Mouse (Mus musculus): Measurements from ENCODE around the gene Cacnb3.

GRCm38 (mm10) chr15:98647308-98647707 lies 16.7 kb downstream of the Cacnb3 start:
- TF ChIP-seq CTCF (conservative IDR thresholded peaks at IDR 0.05; ENCODE audit: low read length) (no peak), POU5F1 (IDR thresholded peaks at IDR 0.05; ENCODE audit: borderline replicate concordance, low read length) (no peak), NANOG (IDR thresholded peaks at IDR 0.05; ENCODE audit: borderline replicate concordance, low read length) (no peak)

Data from E14TG2a.4 (cell line).